Mouse (Mus musculus) bone marrow, adult 2 months (tissue): ENCODE measurements at regions not wholly inside any gene's neighbourhood (a gene's known extent, or its start where the extent isn't known, plus 50 kb on each side); places are given as distances from the start of the nearest gene placed in this dataset.

ENCODE experiments used
- CTCF ChIP-seq: fragments of 200-500 bp; IDR thresholded peaks from 2 replicates; pipeline ENCODE4 v1.5.1; 2011; ENCODE audit warnings: low read length, control low read depth; ENCODE audit not compliant: control insufficient read depth, insufficient read depth
- POLR2A ChIP-seq: fragments of 200-500 bp; IDR thresholded peaks from 2 replicates; pipeline ENCODE4 v1.6.1; 2011; ENCODE audit warnings: low read depth, mild to moderate bottlenecking, control low read depth, low read length, borderline replicate concordance; ENCODE audit not compliant: control insufficient read depth

DNA sequence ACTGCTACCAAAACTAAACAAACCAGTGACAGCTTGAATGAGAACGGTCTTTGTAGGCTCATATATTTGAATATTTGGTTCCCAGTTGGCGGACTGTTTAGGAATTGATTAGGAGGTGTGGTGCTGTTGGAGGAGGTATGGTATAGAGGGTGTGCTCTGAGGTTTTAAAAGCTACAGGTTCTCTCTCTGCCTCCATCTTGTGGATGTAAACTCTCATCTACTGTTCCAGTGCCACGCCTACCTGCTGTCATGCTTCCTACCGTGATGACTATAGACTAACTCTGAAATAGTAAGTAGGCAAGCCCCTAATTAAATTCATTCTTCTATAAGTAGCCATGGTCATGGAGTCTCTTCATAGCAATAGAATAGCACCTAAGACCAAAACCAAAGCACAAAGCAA is 181.2 kb upstream of the Nrip1 start:
- TF ChIP-seq POLR2A: no peak
- TF ChIP-seq CTCF: no peak
